Mouse (Mus musculus) midbrain, postnatal 0 days (tissue): ENCODE data around the gene Ptprm. TPM values are rescaled to one million over a fixed set of nuclear protein-coding genes. Genes with fewer than 3 reads are reported as not detected.

Experiments
- ATAC-seq: fragments of 200-750 bp; cut with Nextera tagmentation; 2 replicates; pipeline ENCODE4 v1.8.0; 2017; ENCODE audit warnings: moderate number of reproducible peaks, mild to moderate bottlenecking, moderate TSS enrichment, moderate library complexity; ENCODE audit not compliant: low FRiP score
- DNase-seq: peaks from one replicate; pipeline ENCODE4 v3.0.0-alpha.2; 2015; ENCODE audit warnings: low spot score
- H3K27ac ChIP-seq: fragments of 300-500 bp; sonication (generic); 2 replicates; pipeline ENCODE4 v1.5.1; 2014; ENCODE audit warnings: low read depth, mild to moderate bottlenecking, low read length, mixed read lengths
- H3K27me3 ChIP-seq: fragments of 300-500 bp; sonication (generic); 2 replicates; pipeline ENCODE4 v1.6.1; 2014; ENCODE audit warnings: low read length, control low read depth, mixed read lengths; ENCODE audit not compliant: insufficient read depth
- H3K36me3 ChIP-seq: fragments of 300-500 bp; sonication (generic); 2 replicates; pipeline ENCODE4 v1.6.1; 2014; ENCODE audit warnings: low read length, control low read depth, mixed read lengths; ENCODE audit not compliant: insufficient read depth
- H3K4me1 ChIP-seq: fragments of 300-500 bp; sonication (generic); 2 replicates; pipeline ENCODE4 v1.6.1; 2014; ENCODE audit warnings: mild to moderate bottlenecking, control low read depth, antibody characterized with exemption, low read length, mixed read lengths; ENCODE audit not compliant: insufficient read depth
- H3K4me2 ChIP-seq: fragments of 300-500 bp; sonication (generic); 2 replicates; pipeline ENCODE4 v1.6.1; 2014; ENCODE audit warnings: low read depth, mild to moderate bottlenecking, low read length, mixed read lengths; ENCODE audit not compliant: poor library complexity, severe bottlenecking
- H3K4me3 ChIP-seq: fragments of 300-500 bp; sonication (generic); 2 replicates; pipeline ENCODE4 v1.5.1; 2014; ENCODE audit warnings: low read depth, mild to moderate bottlenecking, low read length, moderate library complexity
- H3K9ac ChIP-seq: fragments of 300-500 bp; sonication (generic); replicated peaks from 2 replicates; pipeline ENCODE4 v1.6.1; 2014; ENCODE audit warnings: mild to moderate bottlenecking, low read length, moderate library complexity, mixed read lengths; ENCODE audit not compliant: poor library complexity, severe bottlenecking
- H3K9me3 ChIP-seq: fragments of 300-500 bp; sonication (generic); 2 replicates; pipeline ENCODE4 v1.6.1; 2016; ENCODE audit warnings: low read length, control low read depth
- CTCF ChIP-seq: IDR thresholded peaks from 2 replicates; pipeline ENCODE4 v1.5.1; 2016; ENCODE audit warnings: antibody characterized with exemption, mild to moderate bottlenecking
- WGBS: fragments of 180-500 bp; shearing (Covaris S2); extraction: QIAGEN DNeasy Blood & Tissue Kit; methylation state at CpG from one replicate; pipeline ENCODE4 v1.1.7; 2014; 5-methylcytosine and 5-hydroxymethylcytosine counted together
- polyA plus RNA-seq: library from polyadenylated mRNA; unstranded; fragments of >200 nt; fragmentation: Nextera tagmentation; extraction: Ambion mirVana; gene quantifications from 2 replicates; pipeline ENCODE4 v1.2.1, GENCODE M21; 2015
- total RNA-seq: library from RNA; depleted of rRNA; stranded (reverse); fragments of >200 nt; gene quantifications from 2 replicates; pipeline ENCODE4 v1.2.3, GENCODE M21; 2014

The Ptprm gene
- total and polyA plus RNA-seq, 2 experiments from 2014 or later, result 18.3 to 43.5 TPM

DNA sequence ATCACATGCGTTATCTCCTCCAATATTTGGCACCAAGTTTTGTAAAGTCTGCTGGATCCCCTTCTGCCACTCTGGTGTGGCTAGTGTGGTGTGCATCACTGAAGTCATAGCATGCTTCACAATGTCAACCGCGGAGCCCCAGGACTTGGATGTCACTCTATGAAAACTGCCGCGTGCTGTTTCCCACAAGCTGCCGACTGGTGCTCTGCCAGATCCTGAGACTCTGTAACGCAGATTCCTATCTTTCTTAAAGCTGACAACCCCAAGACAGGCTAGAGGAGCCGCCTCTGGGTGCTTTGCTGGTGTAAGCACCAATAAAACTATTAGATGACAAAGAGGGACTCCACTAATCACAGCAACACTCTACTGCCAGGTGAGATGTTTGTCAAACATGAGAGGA lies 546.1 kb downstream of the Ptprm start:
- Histone ChIP-seq H3K9me3 (no peaks in the 10 kb centered on the region), H3K36me3 (0 out of 2 replicates have a peak, but pooled peaks cover 2% of the 10 kb centered on the region), H3K27me3 (no peaks in the 10 kb centered on the region), H3K4me3 (no peak overlapping the region), H3K27ac (no peak overlapping the region), H3K9ac (no peak overlapping the region), H3K4me1 (no peaks in the 10 kb centered on the region), H3K4me2 (no peak overlapping the region)
- 86% methylated on average over 8 of the region's 8 CpGs for WGBS
- no peak for DNase-seq
- TF ChIP-seq CTCF, result no peak
- ATAC-seq, result no peak

DNA sequence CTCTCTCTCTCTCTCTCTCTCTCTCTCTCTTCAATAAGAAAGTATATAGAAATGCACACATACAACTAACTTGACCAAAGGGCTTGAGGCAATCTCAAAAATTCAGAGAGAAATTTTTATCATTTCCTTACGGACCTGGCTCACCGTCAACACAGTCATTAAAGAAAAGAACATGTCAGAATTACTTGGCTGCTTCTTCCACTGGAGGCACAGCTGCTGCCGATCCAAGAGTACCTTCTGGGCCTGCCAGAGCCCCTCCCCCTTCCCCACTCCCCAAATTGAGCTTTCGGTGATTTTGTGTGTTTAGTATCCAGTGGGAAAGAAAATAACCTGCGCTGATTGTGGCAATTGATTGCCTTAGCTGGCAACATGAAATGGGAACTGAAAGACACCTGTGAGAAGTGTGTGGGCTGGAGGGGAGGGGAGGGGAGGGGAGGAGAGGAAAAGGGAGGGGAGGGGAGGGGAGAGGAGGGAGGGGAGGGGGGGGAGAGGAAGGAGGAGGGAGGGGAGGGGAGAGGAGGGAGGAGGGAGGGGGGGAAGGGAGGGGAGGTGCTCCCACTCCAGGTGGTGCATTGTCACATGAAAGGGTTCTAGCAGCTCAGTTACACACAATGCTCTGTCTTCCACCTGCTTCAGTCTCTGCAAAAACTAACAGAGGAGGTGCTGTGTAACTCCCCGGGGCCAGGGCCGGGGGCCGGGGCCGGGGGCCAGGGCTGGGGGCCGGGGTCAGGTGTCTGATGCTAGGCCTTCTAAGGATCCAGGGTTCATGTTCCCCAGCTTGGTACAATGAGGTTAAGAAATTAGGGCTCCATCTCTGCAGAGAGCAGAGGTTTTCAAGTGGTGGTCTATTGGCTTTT lies 552.2 kb downstream of the Ptprm start:
- no peak for TF ChIP-seq CTCF
- H3K4me1 ChIP-seq, result no peaks in the 10 kb centered on the region
- H3K36me3 ChIP-seq, result no peaks in the 10 kb centered on the region
- DNase-seq, result peak; percentile 18
- ATAC-seq, result no peak
- no peaks in the 10 kb centered on the region for H3K9me3 ChIP-seq
- WGBS, result 30% methylated on average over 10 of the region's 10 CpGs
- no peaks in the 10 kb centered on the region for H3K27me3 ChIP-seq
- no peak overlapping the region for H3K27ac ChIP-seq
- no peak overlapping the region for H3K4me2 ChIP-seq
- H3K4me3 ChIP-seq, result no peak overlapping the region
- H3K9ac ChIP-seq, result no peak overlapping the region

DNA sequence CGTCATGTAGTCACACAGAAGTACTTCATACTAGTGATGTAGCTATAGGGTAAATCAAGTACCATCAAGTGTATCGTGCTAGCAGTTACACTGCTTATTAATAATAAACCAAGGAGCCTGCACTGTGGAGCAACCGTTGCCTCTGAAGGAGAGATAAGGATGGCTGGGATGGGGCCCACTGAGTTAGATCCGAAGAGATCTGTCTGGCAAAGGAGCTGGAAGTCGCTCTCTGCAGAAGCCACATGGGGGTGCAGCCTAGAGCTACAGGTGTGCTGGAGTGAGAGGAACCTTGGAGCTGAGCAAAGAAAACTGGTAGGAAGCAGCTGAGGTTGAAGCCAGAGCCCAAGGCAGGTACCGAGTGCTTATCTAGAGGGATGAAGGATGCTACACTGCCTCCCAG lies 554.0 kb downstream of the Ptprm start:
- Histone ChIP-seq H3K36me3 (no peaks in the 10 kb centered on the region), H3K9me3 (no peaks in the 10 kb centered on the region), H3K27me3 (no peaks in the 10 kb centered on the region), H3K9ac (no peak overlapping the region), H3K4me2 (no peak overlapping the region), H3K4me3 (no peak overlapping the region), H3K27ac (no peak overlapping the region), H3K4me1 (no peaks in the 10 kb centered on the region)
- ATAC-seq, result no peak
- no peak for DNase-seq
- WGBS, result 90% methylated on average over 6 of the region's 6 CpGs
- TF ChIP-seq CTCF, result no peak

DNA sequence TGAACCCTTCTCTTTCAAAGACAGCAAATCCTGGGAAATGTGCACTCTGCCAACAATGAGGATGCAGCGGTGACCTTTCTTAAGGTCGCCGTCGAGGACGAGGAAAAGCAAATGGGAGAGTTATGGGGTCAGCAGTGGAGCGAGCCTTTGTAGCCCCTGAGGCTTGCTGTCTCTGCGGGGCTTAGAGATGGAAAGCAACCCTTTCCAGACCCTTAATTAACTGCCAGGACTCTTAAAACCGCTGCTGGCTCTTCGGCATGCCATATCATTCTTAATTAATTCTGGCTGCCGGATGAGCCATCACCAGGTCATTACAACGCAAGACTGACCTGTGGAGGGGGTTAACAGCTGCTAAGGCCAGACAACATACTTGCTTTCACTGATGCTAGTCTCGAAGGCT lies 568.1 kb downstream of the Ptprm start:
- no peak for DNase-seq
- no peak overlapping the region for H3K27ac ChIP-seq

DNA sequence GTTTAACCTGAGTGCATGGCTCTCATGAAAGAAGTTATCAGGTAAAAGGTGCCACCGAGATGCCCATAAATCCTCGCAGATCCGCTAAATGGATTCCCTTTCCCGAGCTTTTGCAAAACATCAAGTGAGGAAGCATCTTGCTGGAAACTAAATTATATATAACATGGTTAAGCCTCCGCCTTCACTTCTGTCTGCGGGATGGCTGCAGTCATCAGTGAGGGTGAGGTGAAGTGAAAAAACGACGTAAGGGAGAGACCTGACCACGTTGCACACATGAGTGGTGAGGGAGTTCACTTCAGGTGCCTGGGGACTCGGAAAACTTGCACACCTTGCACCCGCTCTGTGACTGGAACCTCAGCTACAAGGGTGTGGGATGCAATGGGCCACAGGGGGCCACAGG lies 568.7 kb downstream of the Ptprm start:
- TF ChIP-seq CTCF, result no peak
- Histone ChIP-seq H3K27ac (no peak overlapping the region), H3K4me2 (no peak overlapping the region), H3K4me3 (no peak overlapping the region), H3K4me1 (no peaks in the 10 kb centered on the region), H3K9me3 (no peaks in the 10 kb centered on the region), H3K27me3 (no peaks in the 10 kb centered on the region), H3K36me3 (no peaks in the 10 kb centered on the region), H3K9ac (no peak overlapping the region)
- 90% methylated on average over 11 of the region's 11 CpGs for WGBS
- no peak for DNase-seq
- ATAC-seq, result no peak

More for the DNA sequence above, 568.1 kb downstream of the Ptprm start:
- H3K36me3 ChIP-seq, result no peaks in the 10 kb centered on the region
- 40% methylated on average over 12 of the region's 12 CpGs for WGBS
- no peak overlapping the region for H3K4me3 ChIP-seq
- no peak for ATAC-seq
- no peaks in the 10 kb centered on the region for H3K27me3 ChIP-seq
- TF ChIP-seq CTCF, result no peak
- no peak overlapping the region for H3K4me2 ChIP-seq
- H3K4me1 ChIP-seq, result no peaks in the 10 kb centered on the region
- no peak overlapping the region for H3K9ac ChIP-seq
- H3K9me3 ChIP-seq, result no peaks in the 10 kb centered on the region

DNA sequence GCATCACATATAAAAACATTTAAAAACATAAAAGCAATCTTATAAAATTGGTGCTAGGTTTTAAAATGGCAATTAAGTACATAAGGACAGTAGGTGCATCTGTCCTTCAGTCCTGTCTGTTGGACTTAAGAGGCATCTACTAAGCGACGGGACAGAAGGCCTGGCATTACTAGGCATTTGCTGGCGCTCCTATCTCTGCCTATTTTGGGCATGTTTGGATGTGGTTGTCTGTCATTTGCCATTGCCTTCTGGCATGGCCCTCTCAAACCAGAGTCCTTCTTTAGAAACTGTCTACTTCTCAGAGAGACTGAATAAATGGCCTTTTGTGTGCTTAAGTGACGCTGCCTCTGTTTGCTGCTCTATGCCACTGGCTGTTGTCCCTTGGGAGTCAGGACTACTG lies 570.7 kb downstream of the Ptprm start:
- Histone ChIP-seq H3K27ac (no peak overlapping the region), H3K4me1 (no peaks in the 10 kb centered on the region), H3K9me3 (no peaks in the 10 kb centered on the region), H3K4me2 (no peak overlapping the region), H3K9ac (no peak overlapping the region), H3K27me3 (no peaks in the 10 kb centered on the region), H3K36me3 (no peaks in the 10 kb centered on the region), H3K4me3 (no peak overlapping the region)
- no peak for TF ChIP-seq CTCF
- 75% methylated on average over 4 of the region's 4 CpGs for WGBS
- DNase-seq (peak; percentile 54), ATAC-seq (no peak)
